8 mouse cellular contexts compared by ENCODE assay signal in the genomic region with DNA sequence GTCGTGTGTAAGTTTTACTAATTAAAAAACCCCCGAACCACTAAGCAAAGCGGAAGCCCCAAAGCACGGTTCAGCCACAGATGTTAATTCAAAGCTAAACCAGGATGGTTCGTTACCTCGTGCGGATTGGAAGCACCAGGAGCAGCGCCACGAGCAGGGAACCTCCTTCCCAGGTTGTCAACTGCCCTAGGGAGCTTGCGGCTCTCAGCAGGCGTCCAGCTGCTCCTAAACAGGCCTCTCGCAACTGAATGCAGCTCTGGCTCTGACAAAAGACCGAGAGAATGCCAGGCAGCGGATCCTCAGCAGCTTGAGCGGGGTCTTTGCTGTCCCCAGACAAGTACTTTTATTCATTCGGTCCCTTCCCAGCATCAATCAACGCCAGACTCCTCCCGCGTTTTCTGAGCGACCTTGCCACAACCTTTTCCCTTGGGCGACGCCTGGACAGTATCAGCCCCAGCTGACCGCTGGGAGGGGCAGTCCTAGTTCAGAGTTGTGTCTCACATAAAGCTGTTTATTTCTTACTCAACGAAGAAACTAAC. TPM values are rescaled to one million over a fixed set of nuclear protein-coding genes. Genes with fewer than 3 reads are reported as not detected.
DNase-seq lines count a peak whose midpoint lies in the region; ATAC-seq and TF ChIP-seq lines count a peak whose summit lies in the region.

Gene Ednrb, minus strand, starts transcription at position 392 of the 539 bp plus-strand sequence.

- no peaks in the 10 kb centered on the region for H3K27me3 ChIP-seq in embryonic facial prominence, embryonic 11.5 days (ENCODE audit: control insufficient read depth, insufficient read depth, low read length)
- no peaks in the 10 kb centered on the region; the same call in 1 of the 2 replicates for H3K27me3 ChIP-seq in heart, embryonic 16.5 days (ENCODE audit: control insufficient read depth, insufficient read depth, low read length)

- WGBS in embryonic facial prominence, embryonic 11.5 days = under 1% methylated on average over 24 of the region's 24 CpGs
- WGBS in heart, embryonic 16.5 days = 1% methylated on average over 24 of the region's 24 CpGs
- WGBS in olfactory bulb, adult 2 months = 2% methylated on average over 24 of the region's 24 CpGs

- no peaks in the 10 kb centered on the region for H3K36me3 ChIP-seq in embryonic facial prominence, embryonic 11.5 days (replicated peaks; ENCODE audit: control insufficient read depth, insufficient read depth, low read depth, low read length)
- H3K36me3 ChIP-seq in heart, embryonic 16.5 days (ENCODE audit: control insufficient read depth, insufficient read depth) = no peaks in the 10 kb centered on the region

- no peak for TF ChIP-seq CTCF in olfactory bulb, adult 2 months (IDR thresholded peaks at IDR 0.05; ENCODE audit: insufficient read depth, low read depth, low read length)

- peak within 1 kb of the TSS; percentile 62 for H3K9ac ChIP-seq in embryonic facial prominence, embryonic 11.5 days (replicated peaks; ENCODE audit: low read length)
- peak within 1 kb of the TSS; percentile 74 for H3K9ac ChIP-seq in heart, embryonic 16.5 days (ENCODE audit: low read length)

- H3K4me1 ChIP-seq in embryonic facial prominence, embryonic 11.5 days (ENCODE audit: control insufficient read depth, insufficient read depth, low read length) = no peaks in the 10 kb centered on the region
- peaks cover 3% of the 10 kb centered on the region; the same call in 1 of the 2 replicates for H3K4me1 ChIP-seq in heart, embryonic 16.5 days (ENCODE audit: control insufficient read depth, insufficient read depth, low read length)
- H3K4me1 ChIP-seq in olfactory bulb, adult 2 months (ENCODE audit: control insufficient read depth, insufficient read depth, low read length) = peaks cover 12% of the 10 kb centered on the region

- no peak for TF ChIP-seq POLR2A in olfactory bulb, adult 2 months (IDR thresholded peaks at IDR 0.05; ENCODE audit: insufficient read depth, low read depth, low read length)

- H3K4me2 ChIP-seq in embryonic facial prominence, embryonic 11.5 days (ENCODE audit: low read depth, low read length) = peak within 1 kb of the TSS; percentile 93
- H3K4me2 ChIP-seq in heart, embryonic 16.5 days (ENCODE audit: low read depth, low read length) = peak within 1 kb of the TSS; percentile 93

- peak within 1 kb of the TSS; percentile 46 for H3K4me3 ChIP-seq in embryonic facial prominence, embryonic 11.5 days (ENCODE audit: low read depth, low read length)
- H3K4me3 ChIP-seq in heart, embryonic 16.5 days (ENCODE audit: low read length) = peak within 1 kb of the TSS; percentile 66
- H3K4me3 ChIP-seq in olfactory bulb, adult 2 months (ENCODE audit: insufficient read depth, low read depth, low read length) = peak within 1 kb of the TSS; percentile 33

- peak; percentile 13 for DNase-seq in right cerebral cortex, postnatal 25 days
- DNase-seq in right cerebral cortex, postnatal 36 days (ENCODE audit: low spot score in 2 of 2) = no peak
- DNase-seq in embryonic facial prominence, embryonic 11.5 days (ENCODE audit: low spot score) = peak; percentile 59
- peak; percentile 68 for DNase-seq in kidney, postnatal 10 days
- peak; percentile 9 to 25 for DNase-seq in lung, adult 18-20 months
- DNase-seq in spleen, adult 12 weeks (ENCODE audit: low spot score) = no peak

- ATAC-seq in embryonic facial prominence, embryonic 11.5 days (replicated peaks; ENCODE audit: insufficient number of reproducible peaks, low FRiP score, low TSS enrichment, low read depth) = peak; percentile 84
- peak; percentile 69 for ATAC-seq in heart, embryonic 16.5 days (replicated peaks; ENCODE audit: extremely low read depth, insufficient read depth, low FRiP score)

- H3K27ac ChIP-seq in embryonic facial prominence, embryonic 11.5 days (replicated peaks; ENCODE audit: low read depth, low read length) = no peak within 1 kb of the TSS
- peak within 1 kb of the TSS; percentile 74 for H3K27ac ChIP-seq in heart, embryonic 16.5 days (ENCODE audit: low read length)
- no peak within 1 kb of the TSS for H3K27ac ChIP-seq in olfactory bulb, adult 2 months (ENCODE audit: insufficient read depth, low read depth, low read length)

- no peaks in the 10 kb centered on the region for H3K9me3 ChIP-seq in embryonic facial prominence, embryonic 11.5 days (replicated peaks; ENCODE audit: control insufficient read depth, low read length)
- H3K9me3 ChIP-seq in heart, embryonic 16.5 days (replicated peaks; ENCODE audit: control insufficient read depth, low read length) = no peaks in the 10 kb centered on the region

RNA-seq across cellular contexts. Expression of gene Ednrb, which starts in this region (rescaled TPM):
- 36.8 and 38.5 TPM in 2 replicates for polyA plus RNA-seq in embryonic facial prominence, embryonic 11.5 days (2014; fragmentation: Nextera tagmentation; extraction: Ambion mirVana)
- 68.5 and 72.2 TPM in 2 replicates for polyA plus RNA-seq in heart, embryonic 16.5 days (2015; fragmentation: Nextera tagmentation; extraction: Ambion mirVana)
- polyA plus RNA-seq in olfactory bulb, adult 2 months (2012; ENCODE audit: insufficient read depth, insufficient read length, low replicate concordance, missing spikeins) = not detected in 2 replicates

Comparison
In these comparisons a context has a peak if more than half of its experiments do, and no peak if none do; other contexts are left out.
1. DNase-seq: peak in right cerebral cortex, postnatal 25 days (single experiment), embryonic facial prominence, embryonic 11.5 days (single experiment), kidney, postnatal 10 days (single experiment) and lung, adult 18-20 months (2 of 2); none in right cerebral cortex, postnatal 36 days (0 of 2) and spleen, adult 12 weeks (single experiment).
2. Peak in every context shown above with its lines, with median percentiles within 50 percentile points of each other: H3K4me3 ChIP-seq.